Comparison of ENCODE assay signal across 14 mouse cellular contexts in the genomic region with DNA sequence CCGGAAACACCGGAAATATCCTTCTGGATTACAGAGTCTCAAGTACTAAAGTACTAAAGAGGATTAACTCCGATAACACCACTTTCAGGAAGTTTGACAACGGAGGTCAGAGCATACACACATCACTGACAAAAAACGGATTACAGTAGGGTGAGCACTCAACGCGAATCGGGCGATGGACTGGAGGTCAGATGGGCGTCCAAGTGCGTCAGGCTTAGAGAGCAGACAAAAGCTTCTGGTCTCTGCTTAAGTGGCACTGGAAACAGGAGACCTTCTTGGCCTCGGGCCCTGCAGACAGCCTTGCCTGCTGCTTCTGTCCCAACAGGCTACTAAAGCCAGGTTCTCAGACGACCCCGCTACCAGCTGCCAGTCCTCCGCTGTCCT. TPM values are rescaled to one million over a fixed set of nuclear protein-coding genes. Genes with fewer than 3 reads are reported as not detected.
DNase-seq lines count a peak whose midpoint lies in the region; ATAC-seq and TF ChIP-seq lines count a peak whose summit lies in the region.
"Had no signal": no experiment of that assay in that cellular context is flagged by ENCODE, and none has a peak within 500 bp of the region (broad histone marks: within the 10 kb centered on the region; RNA-seq: fewer than 3 reads in every experiment).

No protein-coding gene starts in this region.

- no peaks in the 10 kb centered on the region for H3K36me3 ChIP-seq in testis, adult 2 months (ENCODE audit: control insufficient read depth, insufficient read depth, low read length)
- no peaks in the 10 kb centered on the region for H3K36me3 ChIP-seq in hindbrain, embryonic 16.5 days (ENCODE audit: control insufficient read depth, insufficient read depth, low read length)
- H3K36me3 ChIP-seq: kidney, embryonic 15.5 days; limb, embryonic 13.5 days had no signal

- no peak; the same call in 1 of the 2 replicates for TF ChIP-seq POLR2A in testis, adult 2 months (IDR thresholded peaks at IDR 0.05; ENCODE audit: control insufficient read depth, low read depth, low read length)

- H3K9me3 ChIP-seq in hindbrain, embryonic 16.5 days (ENCODE audit: control insufficient read depth, low read length) = no peaks in the 10 kb centered on the region
- H3K9me3 ChIP-seq: kidney, embryonic 15.5 days; limb, embryonic 13.5 days had no signal

- 62% methylated on average over 15 of the region's 15 CpGs for WGBS in hindbrain, embryonic 16.5 days

- peaks cover 3% of the 10 kb centered on the region; the same call in 1 of the 2 replicates for H3K27me3 ChIP-seq in testis, adult 2 months (ENCODE audit: control insufficient read depth, insufficient read depth, low read length)
- H3K27me3 ChIP-seq in hindbrain, embryonic 16.5 days (replicated peaks; ENCODE audit: control insufficient read depth, insufficient read depth, low read length) = no peaks in the 10 kb centered on the region
- H3K27me3 ChIP-seq: limb, embryonic 13.5 days had no signal

- no peaks in the 10 kb centered on the region; the same call in 1 of the 2 replicates for H3K4me1 ChIP-seq in testis, adult 2 months (ENCODE audit: control insufficient read depth, insufficient read depth, low read length)
- peaks cover 20% of the 10 kb centered on the region for H3K4me1 ChIP-seq in hindbrain, embryonic 16.5 days (ENCODE audit: control insufficient read depth, insufficient read depth, low read depth, low read length)

- peak; percentile 49 for DNase-seq in cerebellum, adult 11-12 months
- no peak for DNase-seq in testis, postnatal 10 days (ENCODE audit: low spot score)
- DNase-seq in retina, postnatal 7 days (ENCODE audit: low read depth, low spot score) = peak; percentile 57
- DNase-seq in urinary bladder, postnatal 4 days (ENCODE audit: low spot score in 2 of 2) = no peak
- no peak for DNase-seq in kidney, postnatal 4 days
- DNase-seq: adrenal gland, postnatal 36 days; right cerebral cortex, adult 18-20 months had no signal

- H3K4me2 ChIP-seq in hindbrain, embryonic 16.5 days (ENCODE audit: low read length) = no peak overlapping the region
- H3K4me2 ChIP-seq: heart, embryonic 11.5 days; kidney, embryonic 15.5 days; limb, embryonic 13.5 days had no signal

- TF ChIP-seq CTCF in testis, adult 2 months (IDR thresholded peaks at IDR 0.05; ENCODE audit: control insufficient read depth, insufficient read depth, insufficient replicate concordance, low read depth, low read length) = no peak

- H3K4me3 ChIP-seq in testis, adult 2 months (ENCODE audit: control insufficient read depth, low read depth, low read length) = peak overlapping the region; percentile 87
- H3K4me3 ChIP-seq in hindbrain, embryonic 16.5 days (ENCODE audit: low read length) = no peak overlapping the region
- H3K4me3 ChIP-seq: kidney, embryonic 15.5 days; limb, embryonic 13.5 days; megakaryocyte, embryonic 14.5 days had no signal

- no peak overlapping the region for H3K9ac ChIP-seq in hindbrain, embryonic 16.5 days (ENCODE audit: low read depth, low read length)
- H3K9ac ChIP-seq: kidney, embryonic 15.5 days; limb, embryonic 13.5 days had no signal

- no peak for ATAC-seq in cerebellum, adult (ENCODE audit: insufficient number of reproducible peaks, low FRiP score, low TSS enrichment)
- no peak for ATAC-seq in hindbrain, embryonic 16.5 days

- H3K27ac ChIP-seq in testis, adult 2 months (ENCODE audit: control insufficient read depth, insufficient read depth, low read depth, low read length) = no peak overlapping the region
- H3K27ac ChIP-seq in hindbrain, embryonic 16.5 days (ENCODE audit: low read depth, low read length) = peak overlapping the region; percentile 55; the same call in 1 of the 2 replicates
- H3K27ac ChIP-seq: kidney, embryonic 15.5 days; limb, embryonic 13.5 days had no signal

RNA-seq across cellular contexts. Expression of a gene that starts 2.8 kb away (rescaled TPM):
- polyA plus RNA-seq in testis, adult 2 months (2012; rRNA removed) = 30.1 and 35.9 TPM in 2 replicates
- 0.82 and 1.4 TPM in 2 replicates for polyA plus RNA-seq in hindbrain, embryonic 16.5 days (2015; fragmentation: Nextera tagmentation; extraction: Ambion mirVana)

RNA-seq across cellular contexts. Expression of a gene that starts 30.7 kb away (rescaled TPM):
- polyA plus RNA-seq in testis, adult 2 months (2012; rRNA removed) = 0.37 and 0.41 TPM in 2 replicates
- 6.4 and 6.5 TPM in 2 replicates for polyA plus RNA-seq in hindbrain, embryonic 16.5 days (2015; fragmentation: Nextera tagmentation; extraction: Ambion mirVana)

Comparison
In these comparisons a context has a peak if more than half of its experiments do, and no peak if none do; other contexts are left out.
1. DNase-seq: peak in cerebellum, adult 11-12 months (single experiment) and retina, postnatal 7 days (single experiment); none in testis, postnatal 10 days (single experiment), urinary bladder, postnatal 4 days (0 of 2) and kidney, postnatal 4 days (0 of 2).
2. RNA of a gene that starts 2.8 kb away (polyA plus RNA-seq): 30.1 to 35.9 TPM in testis, adult 2 months; 0.82 to 1.4 TPM in hindbrain, embryonic 16.5 days; every median in the first group is over 10 times any median in the second.